Mouse (Mus musculus) erythroblast, adult 5-6 weeks (primary cell): ENCODE results near the gene Prss29. TPM values are rescaled to one million over a fixed set of nuclear protein-coding genes. Genes with fewer than 3 reads are reported as not detected.

ENCODE experiments used
- ATAC-seq: replicated peaks from 2 replicates; pipeline ENCODE4 v1.8.0; 2016; ENCODE audit warnings: moderate number of reproducible peaks, mild to moderate bottlenecking, moderate TSS enrichment, inconsistent platforms; ENCODE audit not compliant: poor library complexity, low FRiP score, severe bottlenecking
- total RNA-seq, 2 experiments: library from RNA; stranded (forward) in 1 of 2; stranded (reverse) in 1 of 2; fragments of 150-400 nt in 1 of 2; fragments of 200-764, 138-1000 nt in 1 of 2; gene quantifications; 2 replicates each; pipeline versions ENCODE4 v1.2.3 to v1.2.4; 2015 to 2017; ENCODE audit warnings: low replicate concordance in 2 of 2

The Prss29 gene
- total RNA-seq (2015; ENCODE audit: low replicate concordance) = not detected in 2 replicates
- not detected in 2 replicates for total RNA-seq (2017; ENCODE audit: low replicate concordance)

DNA sequence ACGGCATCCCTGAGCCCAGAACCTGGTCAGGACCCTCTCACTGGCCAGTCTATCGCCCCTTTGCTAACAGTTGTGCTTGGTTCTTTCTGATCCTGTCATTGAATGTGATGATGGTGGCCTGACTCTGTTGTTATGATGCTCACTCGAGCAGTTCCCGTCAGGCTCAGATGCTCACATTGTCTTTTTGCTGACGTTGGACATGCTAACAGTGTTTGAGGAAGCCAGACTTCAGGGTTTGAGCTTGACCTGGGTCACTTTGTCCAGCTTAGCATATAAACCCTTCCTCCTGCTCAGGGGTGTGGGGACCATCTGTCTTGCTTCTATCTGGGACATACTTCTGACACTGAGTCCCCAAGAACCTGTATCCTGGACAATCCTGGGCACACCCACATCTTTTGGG lies at the start of gene Prss29:
Gene Prss29 (plus strand): TSS at position 301 of the 400 bp plus-strand sequence.
- ATAC-seq = 0 out of 2 replicates have a peak, but pooled peaks have one; percentile 12

GRCm38 (mm10) chr17:25270795-25271335 lies 47.6 kb upstream of the Prss29 start:
- ATAC-seq = no peak

DNA sequence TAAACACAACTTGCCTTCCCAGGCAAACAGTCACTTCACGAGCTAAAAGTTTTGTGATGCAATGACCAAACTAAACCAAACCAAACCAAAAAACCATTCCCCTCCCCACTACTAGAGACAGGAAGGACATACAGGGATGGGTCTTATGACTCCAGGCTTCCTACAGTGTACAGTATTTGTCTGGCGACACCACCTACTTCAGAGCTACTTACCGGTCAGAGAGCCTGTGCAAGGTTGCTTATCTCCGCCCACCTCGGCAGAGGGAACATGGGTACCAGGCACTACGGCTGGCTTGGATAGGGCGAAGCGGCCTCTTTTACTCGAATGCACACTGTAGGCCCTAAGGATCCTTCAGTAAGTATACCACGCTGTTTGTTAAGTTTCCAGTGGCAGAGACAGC lies 46.1 kb upstream of the Prss29 start:
- ATAC-seq = peak; percentile 55

DNA sequence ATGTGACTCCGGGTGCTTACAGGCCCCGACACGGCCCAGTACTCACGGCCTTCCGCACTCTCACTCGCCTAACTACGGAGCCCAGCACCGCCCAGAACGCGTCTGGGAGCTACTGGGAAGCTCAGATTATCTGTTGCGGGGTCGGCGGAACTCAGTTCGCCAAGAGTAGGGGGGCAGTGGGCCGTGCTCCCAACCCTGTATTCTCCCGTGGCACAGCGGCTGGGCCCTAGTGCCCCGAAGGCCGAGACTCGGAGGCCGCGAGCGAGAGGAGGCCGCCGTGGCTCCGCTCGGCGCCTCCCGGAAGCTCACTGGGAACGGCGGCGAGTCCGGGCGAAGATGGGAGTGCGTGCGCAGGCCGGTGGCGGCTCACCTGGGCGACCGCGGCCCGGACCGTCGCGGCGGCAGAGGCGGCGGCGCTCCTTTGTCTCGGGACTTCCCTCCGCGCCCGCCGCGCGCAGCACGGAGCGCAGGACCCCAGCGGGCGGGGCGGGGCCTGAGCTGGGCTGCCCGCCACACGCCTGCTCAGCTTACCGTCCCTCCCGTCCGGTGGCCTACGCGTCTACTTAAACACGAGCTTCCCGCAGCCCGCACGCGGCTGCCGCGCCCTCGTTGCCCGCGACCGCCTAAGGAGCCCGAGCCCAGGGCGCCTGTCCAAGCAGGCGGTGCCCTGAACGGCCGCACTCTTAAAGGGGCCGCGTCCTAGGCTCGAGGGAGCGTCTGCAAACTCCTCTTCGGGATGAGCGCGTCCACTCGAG lies 45.3 kb upstream of the Prss29 start:
- peak; percentile 78 for ATAC-seq

DNA sequence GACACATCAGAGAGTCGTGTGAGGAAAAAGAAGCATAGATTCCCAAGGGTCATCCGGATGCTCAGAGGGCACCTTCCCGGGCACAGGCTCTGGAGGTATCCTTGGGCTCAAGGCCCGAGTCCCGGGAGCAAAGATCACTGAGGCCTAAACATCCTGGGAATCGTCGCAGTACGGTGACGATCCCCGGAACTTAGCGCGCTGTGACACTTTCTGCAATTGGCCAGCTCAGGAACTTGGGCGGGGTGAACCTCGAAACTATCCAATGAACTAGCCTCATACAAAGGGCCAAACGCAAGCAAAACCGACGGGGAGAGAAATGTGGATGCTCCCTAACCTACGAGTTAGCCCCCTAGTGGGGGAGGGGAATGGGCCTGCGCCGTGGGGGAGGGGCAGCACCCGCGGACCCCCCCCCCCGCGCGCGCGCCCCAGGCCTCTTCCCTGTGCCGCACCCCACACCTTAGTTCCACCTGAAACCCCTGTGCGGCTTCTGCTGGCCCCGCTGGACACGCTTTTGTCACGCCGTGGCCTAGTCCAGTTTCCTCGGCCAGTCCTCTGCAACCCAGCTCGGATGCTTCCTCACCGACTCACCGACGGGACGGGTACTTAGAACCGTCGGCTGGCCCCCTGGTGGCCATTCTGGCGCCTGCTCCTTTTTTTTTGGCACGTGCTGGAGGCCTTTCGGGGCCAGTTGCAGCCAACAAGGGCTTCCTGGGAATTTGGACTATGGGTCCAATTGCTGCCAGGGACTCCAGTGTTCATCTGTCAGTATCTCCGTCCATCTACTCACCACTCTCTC lies 44.5 kb upstream of the Prss29 start:
- ATAC-seq = peak; percentile 78

GRCm38 (mm10) chr17:25274571-25275346 lies 43.7 kb upstream of the Prss29 start, which contains the start of gene Ube2i:
TSS of gene Ube2i (minus strand) at chr17:25274622.
- ATAC-seq = no peak

DNA sequence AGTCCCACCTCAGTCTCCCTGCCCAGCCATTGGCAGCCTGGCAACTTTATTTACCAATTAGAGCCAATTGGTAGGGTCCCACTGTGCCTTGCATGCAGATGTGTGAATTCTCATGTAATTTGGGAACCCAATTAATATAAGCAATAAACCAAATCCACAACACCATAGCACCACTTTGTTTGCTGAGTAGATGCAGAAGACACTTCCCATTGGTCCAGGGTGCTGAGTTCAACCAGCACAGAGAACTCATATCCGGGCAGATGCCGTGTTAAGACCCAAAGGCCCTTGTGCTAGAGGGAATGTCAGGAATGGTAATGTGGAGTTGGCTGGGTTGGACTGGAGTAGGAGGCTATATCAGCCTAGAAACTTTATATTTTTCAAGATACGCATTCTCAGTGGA lies 42.6 kb upstream of the Prss29 start:
- no peak for ATAC-seq

- ATAC-seq = peak; percentile 76
These were observed 36.3 kb upstream of the Prss29 start for GRCm38 (mm10) chr17:25282133-25282532.

DNA sequence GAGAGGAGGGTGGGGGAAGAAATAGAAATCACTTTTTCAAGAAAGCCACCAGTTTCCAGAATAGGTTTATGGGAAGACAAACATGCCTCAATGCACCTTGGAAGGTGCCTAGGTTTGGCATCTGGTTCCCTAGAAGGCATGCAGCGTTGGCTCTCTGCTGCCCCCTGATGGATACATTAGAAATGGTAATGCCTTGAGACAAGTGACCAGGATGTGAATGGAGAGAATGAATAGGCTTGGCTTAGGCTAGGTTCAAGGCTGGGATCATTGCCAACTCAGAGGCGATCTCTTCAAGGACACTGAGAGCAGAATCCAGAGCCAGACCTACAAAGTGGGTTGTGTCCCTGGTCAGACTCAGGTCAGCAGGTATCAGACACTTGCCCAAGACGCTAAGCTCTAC lies 33.4 kb upstream of the Prss29 start:
- peak; percentile 92 for ATAC-seq

GRCm38 (mm10) chr17:25288842-25289241 lies 29.6 kb upstream of the Prss29 start:
- peak; percentile 68 for ATAC-seq

DNA sequence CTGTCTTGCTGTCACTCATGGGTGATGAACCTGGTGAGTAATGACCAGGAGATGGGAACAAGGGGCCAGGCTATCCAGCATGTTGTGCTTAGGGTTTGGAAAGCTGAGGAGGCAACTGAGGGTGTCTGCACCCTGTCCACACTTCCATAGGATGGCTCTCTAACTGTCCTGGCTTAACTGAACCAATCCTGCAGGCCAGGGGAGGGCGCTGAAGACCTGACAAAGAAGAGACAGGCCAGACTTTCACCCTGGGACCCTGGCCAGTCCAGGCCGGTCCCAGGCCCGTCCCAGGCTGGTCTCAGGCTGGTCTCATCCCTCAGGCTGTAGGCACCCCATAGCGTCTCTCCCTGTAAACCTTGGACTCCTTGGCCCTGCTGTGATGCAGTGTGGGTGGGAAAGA lies 28.0 kb upstream of the Prss29 start:
- ATAC-seq = no peak

DNA sequence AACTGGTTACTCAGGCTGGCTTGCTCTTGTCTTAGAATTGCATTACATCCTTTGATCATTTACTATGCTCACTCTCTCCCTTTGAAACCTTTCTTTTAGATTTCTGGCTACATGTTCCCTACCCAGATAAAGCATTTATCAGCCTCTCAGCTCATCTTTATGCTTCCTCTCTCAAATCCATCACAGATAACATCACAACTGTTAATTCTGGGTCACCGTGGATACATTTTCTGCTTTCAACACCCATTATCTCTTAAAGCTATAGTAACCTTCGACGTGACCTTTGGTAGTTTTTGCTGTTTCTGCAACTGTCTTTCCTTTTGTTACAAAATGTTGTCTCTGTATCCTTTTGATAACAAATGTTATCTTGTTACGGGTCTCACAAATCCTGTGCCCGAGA lies 25.0 kb upstream of the Prss29 start:
- ATAC-seq = no peak

DNA sequence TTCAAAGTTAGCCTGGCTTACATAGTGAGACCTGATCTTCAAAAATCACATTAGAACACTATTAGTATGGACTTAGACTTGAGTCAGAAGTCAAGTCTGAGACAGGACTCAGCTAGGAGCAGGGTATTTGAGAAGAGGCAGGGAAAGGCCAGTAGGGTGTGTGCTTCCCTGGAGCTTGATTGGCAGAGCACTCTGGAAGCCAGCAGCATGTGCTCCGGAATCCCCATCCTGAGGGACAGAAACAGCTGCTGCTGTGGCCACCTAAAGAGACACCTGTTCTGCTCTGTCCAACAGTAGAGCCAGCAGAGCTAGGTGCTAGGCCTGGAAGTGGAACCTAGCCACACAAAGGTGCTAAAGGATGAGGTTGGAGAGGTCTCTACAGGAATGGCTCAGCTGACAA lies 24.3 kb upstream of the Prss29 start:
- ATAC-seq = no peak

DNA sequence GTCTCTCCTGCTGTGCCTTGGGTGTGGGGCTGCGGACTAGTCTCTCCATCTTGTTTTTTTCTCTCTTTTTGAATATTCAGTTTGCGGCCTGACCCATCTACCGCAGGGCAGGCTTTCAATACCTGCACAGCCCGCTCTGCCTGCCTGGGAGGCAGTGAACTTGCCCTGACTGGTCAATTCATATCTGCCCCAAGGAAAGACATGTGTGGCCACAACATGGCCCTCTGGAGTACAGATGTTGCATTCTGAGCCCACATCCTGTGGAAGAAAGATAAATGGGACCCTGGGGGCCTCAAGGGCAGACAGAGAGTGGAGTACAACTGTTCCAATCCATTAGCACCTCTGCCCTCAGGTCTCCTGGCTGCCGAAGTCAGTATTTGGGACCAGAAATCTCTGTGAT lies 20.4 kb upstream of the Prss29 start, which contains the start of gene Prss34:
Gene Prss34 (plus strand): TSS at position 301 of the 400 bp plus-strand sequence.
- no peak for ATAC-seq

GRCm38 (mm10) chr17:25308346-25308745 lies 10.1 kb upstream of the Prss29 start, which contains the start of gene Prss28:
TSS of gene Prss28 (plus strand) at chr17:25308646.
- ATAC-seq = no peak

DNA sequence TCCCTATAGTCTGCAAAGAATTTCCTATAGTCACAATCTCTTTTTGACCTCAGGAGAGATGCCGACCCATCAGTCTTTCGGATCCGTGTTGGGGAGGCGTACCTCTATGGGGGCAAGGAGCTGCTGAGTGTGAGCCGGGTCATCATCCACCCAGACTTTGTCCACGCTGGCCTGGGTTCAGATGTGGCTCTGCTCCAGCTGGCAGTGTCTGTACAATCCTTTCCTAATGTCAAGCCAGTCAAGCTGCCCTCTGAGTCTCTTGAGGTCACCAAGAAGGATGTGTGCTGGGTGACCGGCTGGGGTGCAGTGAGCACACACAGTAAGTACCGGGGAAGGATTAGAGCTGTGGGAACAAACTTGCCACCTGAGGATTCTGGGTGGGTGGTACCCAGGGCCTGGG lies 2.4 kb downstream of the Prss29 start:
- no peak for ATAC-seq

DNA sequence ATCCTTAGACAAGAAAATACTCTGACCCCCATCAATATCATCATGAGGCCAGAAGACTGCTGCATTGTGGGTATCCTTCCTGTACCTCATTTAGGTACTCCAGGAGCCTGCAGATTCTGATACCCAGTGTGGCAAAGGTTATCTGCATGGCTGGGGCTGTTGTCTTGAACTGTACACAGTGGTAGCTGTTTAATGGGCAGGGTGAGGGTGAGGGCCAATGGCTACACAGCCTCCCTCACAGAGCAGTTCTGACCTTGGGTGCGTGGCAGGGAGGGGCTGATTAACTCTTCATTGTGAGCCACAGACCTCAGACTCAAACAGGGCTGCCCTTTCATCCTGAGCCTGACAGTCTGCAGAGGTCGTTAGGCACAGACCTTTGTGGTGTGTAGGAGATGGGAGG lies 4.5 kb downstream of the Prss29 start:
- ATAC-seq = no peak

- no peak for ATAC-seq
These were observed 13.9 kb downstream of the Prss29 start for GRCm38 (mm10) chr17:25332321-25332720.

DNA sequence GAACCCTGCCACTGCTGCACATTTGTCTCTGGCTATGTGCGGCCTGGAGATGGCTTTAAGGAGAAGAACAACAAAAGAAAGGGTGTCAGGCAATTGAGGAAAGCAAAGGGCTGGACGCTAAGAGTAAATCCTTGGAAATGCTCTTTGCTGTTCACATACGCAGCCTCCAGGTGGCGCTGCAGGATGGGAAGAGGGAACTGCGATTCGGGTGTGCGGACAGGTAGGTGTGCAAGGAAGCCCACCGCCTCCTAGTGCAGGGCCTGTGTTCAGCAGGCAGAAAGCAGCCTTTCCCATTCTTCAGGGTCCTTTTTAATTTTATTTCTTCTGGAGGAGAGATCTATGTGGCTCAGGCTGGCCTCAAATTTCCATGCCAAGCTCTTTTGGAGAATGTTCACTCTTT lies 15.5 kb downstream of the Prss29 start:
- peak; percentile 51; the same call in 1 of the 2 replicates for ATAC-seq

DNA sequence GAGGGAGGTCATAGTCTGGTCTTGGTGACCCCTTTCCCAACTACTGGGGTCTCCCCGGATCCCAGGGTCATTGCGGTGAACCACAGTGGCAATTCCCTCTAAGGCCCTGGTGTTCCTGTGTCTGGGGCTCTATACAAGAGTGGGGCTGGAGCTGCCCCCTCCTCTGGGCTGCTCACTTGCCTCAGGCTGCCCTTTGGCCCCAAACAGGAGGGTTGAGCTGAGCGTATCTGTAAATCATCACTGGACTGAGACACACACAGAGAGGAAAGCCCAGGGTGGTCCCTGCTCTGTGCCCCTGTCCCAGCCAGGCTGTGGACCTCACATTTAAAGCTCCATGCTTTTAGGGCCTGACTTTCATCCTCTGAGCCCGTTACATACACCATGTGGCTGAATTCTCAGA lies 19.8 kb downstream of the Prss29 start:
- ATAC-seq = no peak
